Mouse (Mus musculus): Measurements from ENCODE around the gene Gm44503.

- TF ChIP-seq CTCF (IDR thresholded peaks at IDR 0.05; ENCODE audit: extremely low read depth, insufficient read depth, insufficient read length, insufficient replicate concordance) (no peak), POLR2A (IDR thresholded peaks at IDR 0.05; ENCODE audit: low read depth, low read length) (no peak)
These were observed 47.3 kb upstream of the Gm44503 start for GRCm38 (mm10) chr9:72911381-72911780.

All from spleen, adult 2 months (tissue).